Mouse (Mus musculus) liver, embryonic 12.5 days (tissue): ENCODE results near the gene Pdcd1lg2. TPM values are rescaled to one million over a fixed set of nuclear protein-coding genes. Genes with fewer than 3 reads are reported as not detected.
A peak's percentile ranks its signal among the peaks of the same experiment; 100 is the strongest.

Experiments used
- ATAC-seq: fragments of 200-750 bp; cut with Nextera tagmentation; 2 replicates; pipeline ENCODE4 v1.8.0; 2017; ENCODE audit warnings: moderate number of reproducible peaks, mild to moderate bottlenecking, moderate library complexity
- H3K27ac ChIP-seq: fragments of 300-500 bp; sonication (generic); 2 replicates; pipeline ENCODE4 v1.5.1; 2016; ENCODE audit warnings: mild to moderate bottlenecking
- H3K27me3 ChIP-seq: fragments of 300-500 bp; sonication (generic); replicated peaks from 2 replicates; pipeline ENCODE4 v1.6.1; 2016; ENCODE audit warnings: mild to moderate bottlenecking, moderate library complexity
- H3K36me3 ChIP-seq: fragments of 300-500 bp; sonication (generic); 2 replicates; pipeline ENCODE4 v1.6.1; 2016; ENCODE audit warnings: mild to moderate bottlenecking, moderate library complexity
- H3K4me1 ChIP-seq: fragments of 300-500 bp; sonication (generic); 2 replicates; pipeline ENCODE4 v1.6.1; 2016
- H3K4me2 ChIP-seq: fragments of 300-500 bp; sonication (generic); 2 replicates; pipeline ENCODE4 v1.6.1; 2016; ENCODE audit warnings: mild to moderate bottlenecking, moderate library complexity
- H3K4me3 ChIP-seq: fragments of 300-500 bp; sonication (generic); 2 replicates; pipeline ENCODE4 v1.5.1; 2016; ENCODE audit warnings: mild to moderate bottlenecking, moderate library complexity
- H3K9ac ChIP-seq: fragments of 300-500 bp; sonication (generic); 2 replicates; pipeline ENCODE4 v1.6.1; 2016; ENCODE audit warnings: mild to moderate bottlenecking, moderate library complexity
- H3K9me3 ChIP-seq: fragments of 300-500 bp; sonication (generic); replicated peaks from 2 replicates; pipeline ENCODE4 v1.6.1; 2016; ENCODE audit warnings: mild to moderate bottlenecking, moderate library complexity
- WGBS: fragments of 180-500 bp; shearing (Covaris S2); methylation state at CpG from one replicate; pipeline ENCODE4 v1.1.7; 2016; ENCODE audit not compliant: insufficient replicate concordance; 5-methylcytosine and 5-hydroxymethylcytosine counted together
- polyA plus RNA-seq: library from polyadenylated mRNA; unstranded; fragments of >200 nt; fragmentation: Nextera tagmentation; extraction: Ambion mirVana; gene quantifications from 2 replicates; pipeline ENCODE4 v1.2.1, GENCODE M21; 2016

The Pdcd1lg2 gene
- polyA plus RNA-seq: 0.17 TPM in 1 of 2 replicates, not detected in the other

DNA sequence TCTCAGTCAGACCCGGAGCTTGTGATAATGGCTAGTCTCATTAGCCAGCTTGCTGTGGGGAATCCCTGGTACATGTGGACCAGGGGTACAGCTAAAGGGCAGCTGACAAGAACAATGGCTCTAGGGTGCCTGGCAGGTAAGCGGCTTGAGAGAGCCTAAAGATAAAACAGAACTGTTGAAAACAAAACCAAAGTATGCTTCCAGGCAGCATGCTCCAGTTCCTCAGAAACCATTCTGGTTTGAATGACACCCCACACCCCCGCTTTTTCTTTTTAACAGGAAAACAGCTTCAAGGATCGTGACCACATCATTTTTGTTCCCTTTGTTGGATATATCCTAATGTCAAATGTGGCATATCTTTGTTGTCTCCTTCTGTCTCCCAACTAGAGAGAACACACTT is at the start of gene Pdcd1lg2:
Gene Pdcd1lg2 (plus strand): TSS at position 301 of the 400 bp plus-strand sequence.
- no peak within 1 kb of the TSS for H3K9ac ChIP-seq
- H3K27me3 ChIP-seq: no peaks in the 10 kb centered on the region
- H3K4me1 ChIP-seq: no peaks in the 10 kb centered on the region
- WGBS: 67% methylated on average over 4 of the region's 4 CpGs
- no peaks in the 10 kb centered on the region for H3K36me3 ChIP-seq
- no peak within 1 kb of the TSS for H3K27ac ChIP-seq
- no peaks in the 10 kb centered on the region for H3K9me3 ChIP-seq
- no peak within 1 kb of the TSS for H3K4me3 ChIP-seq
- ATAC-seq: no peak
- H3K4me2 ChIP-seq: no peak within 1 kb of the TSS

DNA sequence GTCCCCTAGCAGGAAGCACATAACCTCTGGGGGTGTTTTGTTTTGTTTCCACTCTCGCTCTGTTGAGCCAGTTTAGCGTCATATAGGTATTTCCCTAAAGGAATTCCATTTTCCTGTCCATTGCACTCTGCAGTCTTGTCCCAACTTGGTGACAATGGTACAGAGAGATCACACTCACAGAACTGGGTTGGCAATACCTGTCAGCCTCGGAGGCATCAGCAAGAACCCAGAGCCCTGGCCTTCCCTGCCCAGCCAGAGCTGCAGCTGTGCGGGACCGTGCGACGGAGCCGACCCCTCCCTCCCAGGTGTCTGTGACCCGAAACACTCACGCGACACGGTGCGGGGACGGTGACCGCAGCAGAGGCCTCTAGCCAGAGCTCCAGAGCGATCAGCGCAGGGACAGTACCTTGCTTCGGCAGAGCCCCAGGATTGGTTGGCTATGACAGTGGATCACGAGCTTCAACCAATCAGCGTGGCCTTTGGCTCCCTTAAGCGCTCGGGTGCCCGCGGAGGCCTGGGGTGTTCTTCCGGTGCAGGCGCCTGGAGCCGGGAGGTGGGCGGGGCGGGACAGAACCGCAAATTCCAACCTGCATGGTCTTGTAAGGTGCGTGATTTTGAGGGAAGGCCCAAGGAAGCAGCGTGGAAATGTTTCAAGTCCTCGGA is 49.1 kb upstream of the Pdcd1lg2 start:
- WGBS: 3% methylated on average over 33 of the region's 33 CpGs
- H3K36me3 ChIP-seq: peaks cover 12% of the 10 kb centered on the region; the same call in 1 of the 2 replicates
- peak; percentile 99 for ATAC-seq
- peak overlapping the region; percentile 80 for H3K9ac ChIP-seq
- peaks cover 39% of the 10 kb centered on the region for H3K4me1 ChIP-seq
- 0 out of 2 replicates have a peak overlapping the region, but pooled peaks have one; percentile 29 for H3K27ac ChIP-seq
- H3K9me3 ChIP-seq: no peaks in the 10 kb centered on the region
- peak overlapping the region; percentile 69 for H3K4me3 ChIP-seq
- H3K27me3 ChIP-seq: no peaks in the 10 kb centered on the region
- H3K4me2 ChIP-seq: peak overlapping the region; percentile 80

DNA sequence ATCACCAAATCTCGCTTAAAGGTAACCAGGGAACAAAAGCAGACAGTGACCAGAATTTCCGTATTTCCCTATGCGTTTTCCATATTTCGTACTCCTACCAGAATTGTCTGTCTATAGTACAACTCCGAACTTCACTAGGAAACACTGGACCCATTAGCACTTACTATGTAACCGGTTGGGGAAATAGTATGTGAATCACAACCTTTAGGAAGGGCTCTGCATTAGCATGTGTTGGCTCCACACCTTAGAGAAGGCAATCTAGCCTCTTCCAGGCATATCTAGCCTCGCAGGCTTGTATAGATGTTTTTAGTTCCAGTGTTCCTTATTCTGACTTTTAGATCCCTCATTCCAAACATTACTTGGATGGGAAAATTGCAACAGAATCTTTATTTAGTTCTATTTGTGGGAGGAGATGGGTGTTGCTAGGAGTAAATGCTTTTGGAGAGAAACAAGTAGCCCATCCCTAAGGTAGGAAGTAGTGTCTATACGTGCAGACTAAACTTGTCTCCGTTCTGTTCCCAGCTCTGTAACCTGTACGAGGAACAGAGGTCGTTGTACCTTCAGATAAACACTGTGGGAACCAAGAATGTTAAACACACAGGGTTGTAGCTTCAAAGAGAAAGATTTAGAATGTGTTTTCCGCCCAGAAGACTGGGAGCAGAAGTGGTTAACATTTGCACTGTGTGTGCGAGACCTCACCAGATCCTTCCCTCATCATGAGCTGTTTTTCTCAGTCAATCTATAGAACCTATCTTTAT is 48.4 kb upstream of the Pdcd1lg2 start:
- WGBS: 35% methylated on average over 13 of the region's 13 CpGs
- Histone ChIP-seq H3K27me3 (no peaks in the 10 kb centered on the region), H3K9me3 (no peaks in the 10 kb centered on the region), H3K4me2 (peak overlapping the region; percentile 80), H3K27ac (no peak overlapping the region), H3K4me1 (peaks cover 43% of the 10 kb centered on the region), H3K36me3 (peaks cover 12% of the 10 kb centered on the region; the same call in 1 of the 2 replicates), H3K4me3 (peak overlapping the region; percentile 69), H3K9ac (no peak overlapping the region; the same call in 1 of the 2 replicates)
- no peak for ATAC-seq

DNA sequence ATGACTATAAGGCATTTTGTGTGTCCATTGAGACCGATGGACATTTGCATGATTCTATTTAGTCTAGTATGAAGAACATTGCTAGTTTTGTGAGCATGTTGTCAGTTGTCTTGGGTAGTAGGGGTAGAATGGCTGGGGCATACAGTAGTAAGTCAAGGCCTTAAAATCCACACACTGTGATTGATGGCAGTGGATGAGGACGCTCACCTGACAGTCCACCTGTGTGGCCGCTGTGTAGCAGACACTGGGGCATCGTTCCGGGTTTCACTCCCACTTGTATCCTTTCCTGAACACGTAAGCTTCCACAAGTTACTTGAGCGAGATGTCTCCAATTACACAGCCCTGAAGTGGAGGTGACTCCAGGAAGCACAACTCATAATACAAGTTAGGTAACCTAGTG is 47.2 kb upstream of the Pdcd1lg2 start:
- ATAC-seq: no peak
- Histone ChIP-seq H3K4me2 (no peak overlapping the region), H3K4me1 (peaks cover 55% of the 10 kb centered on the region), H3K36me3 (peaks cover 4% of the 10 kb centered on the region; the same call in 1 of the 2 replicates), H3K9ac (no peak overlapping the region), H3K27ac (no peak overlapping the region), H3K27me3 (no peaks in the 10 kb centered on the region), H3K9me3 (no peaks in the 10 kb centered on the region), H3K4me3 (no peak overlapping the region)
- WGBS: 78% methylated on average over 7 of the region's 7 CpGs

DNA sequence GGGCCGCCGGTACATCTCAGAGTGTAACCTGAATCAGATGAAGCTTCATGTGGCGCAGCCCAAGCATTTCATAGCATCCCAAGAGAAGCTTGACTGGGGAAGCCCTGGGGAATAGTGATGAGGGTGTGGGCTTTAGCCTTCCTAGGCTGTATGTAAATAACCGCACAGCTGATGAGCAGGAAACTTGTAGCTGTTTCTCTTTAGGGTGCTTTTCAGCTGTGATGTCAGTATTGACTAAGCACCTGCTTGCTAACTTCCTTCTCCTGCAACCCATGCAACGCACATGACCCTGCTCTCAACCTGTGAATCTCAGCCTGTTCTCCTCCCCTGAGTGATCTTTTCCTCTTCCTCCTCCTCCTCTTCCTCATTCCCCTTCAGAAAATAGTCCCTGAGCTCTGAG is 46.6 kb upstream of the Pdcd1lg2 start:
- Histone ChIP-seq H3K9ac (no peak overlapping the region), H3K4me2 (no peak overlapping the region), H3K27me3 (no peaks in the 10 kb centered on the region), H3K4me1 (peaks cover 60% of the 10 kb centered on the region), H3K4me3 (no peak overlapping the region), H3K36me3 (no peaks in the 10 kb centered on the region), H3K27ac (no peak overlapping the region), H3K9me3 (no peaks in the 10 kb centered on the region)
- no peak for ATAC-seq
- WGBS: 73% methylated on average over 5 of the region's 5 CpGs

DNA sequence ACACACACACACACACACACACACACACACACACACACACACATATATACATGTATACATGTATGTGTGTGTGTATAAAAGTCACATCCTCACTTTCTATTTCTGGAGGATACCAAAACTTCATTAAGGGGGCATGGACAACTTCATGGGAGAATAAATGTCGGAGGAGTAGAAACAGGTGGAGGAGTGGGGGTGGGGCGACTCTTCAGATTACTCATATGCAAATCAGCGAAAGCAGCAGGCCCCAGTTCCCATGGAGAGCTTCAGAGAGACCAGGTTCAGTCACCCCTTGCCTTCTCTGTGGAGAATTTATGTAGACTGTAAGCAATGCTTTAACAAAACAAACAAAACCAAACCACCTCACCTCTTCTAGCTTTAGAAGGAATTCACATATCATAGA is 45.6 kb upstream of the Pdcd1lg2 start:
- Histone ChIP-seq H3K4me2 (no peak overlapping the region), H3K4me3 (no peak overlapping the region), H3K9ac (no peak overlapping the region), H3K9me3 (no peaks in the 10 kb centered on the region), H3K4me1 (peaks cover 57% of the 10 kb centered on the region), H3K27ac (no peak overlapping the region), H3K27me3 (no peaks in the 10 kb centered on the region), H3K36me3 (no peaks in the 10 kb centered on the region)
- WGBS: 50% methylated on average over 3 of the region's 3 CpGs
- ATAC-seq: no peak

DNA sequence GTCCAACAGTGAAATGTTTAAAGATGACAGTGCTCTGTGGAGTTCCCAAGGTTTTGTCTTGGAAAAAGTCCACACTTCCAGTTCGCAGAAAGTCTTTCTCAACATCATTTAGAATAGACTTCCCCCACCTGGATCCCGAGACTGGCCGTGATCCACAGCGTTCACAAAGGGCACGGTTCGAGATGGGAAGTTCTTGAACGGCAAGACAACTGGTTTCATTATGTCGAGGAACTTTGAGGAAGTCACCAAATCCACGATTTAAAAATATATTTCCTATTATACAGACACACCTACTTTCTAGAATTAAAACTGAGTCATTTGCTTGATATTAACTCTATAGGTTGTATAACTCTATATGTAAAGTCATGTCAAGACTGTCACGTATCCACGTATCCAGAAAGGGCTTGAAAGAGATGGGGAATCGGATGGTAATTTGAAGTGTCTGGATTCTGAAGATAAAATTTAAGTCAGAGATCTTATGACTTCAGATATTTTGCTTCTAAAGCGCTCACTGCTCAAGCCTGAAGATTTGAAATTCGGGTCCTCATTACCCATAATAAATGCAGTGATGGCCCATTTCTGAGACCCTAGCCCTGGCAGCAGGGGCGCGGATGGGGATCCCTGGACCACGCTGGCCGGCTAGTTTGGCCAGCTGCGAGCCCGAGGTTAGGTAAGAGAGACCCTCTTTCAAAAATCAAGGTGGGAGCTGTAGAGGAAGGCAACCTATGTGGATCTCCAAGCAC is 44.3 kb upstream of the Pdcd1lg2 start:
- peak overlapping the region; percentile 95 for H3K4me2 ChIP-seq
- H3K27me3 ChIP-seq: no peaks in the 10 kb centered on the region
- peak overlapping the region; percentile 74 for H3K9ac ChIP-seq
- H3K27ac ChIP-seq: peak overlapping the region; percentile 81
- H3K36me3 ChIP-seq: no peaks in the 10 kb centered on the region
- no peaks in the 10 kb centered on the region for H3K9me3 ChIP-seq
- no peak for ATAC-seq
- 18% methylated on average over 20 of the region's 20 CpGs for WGBS
- peaks cover 46% of the 10 kb centered on the region for H3K4me1 ChIP-seq
- H3K4me3 ChIP-seq: peak overlapping the region; percentile 70

DNA sequence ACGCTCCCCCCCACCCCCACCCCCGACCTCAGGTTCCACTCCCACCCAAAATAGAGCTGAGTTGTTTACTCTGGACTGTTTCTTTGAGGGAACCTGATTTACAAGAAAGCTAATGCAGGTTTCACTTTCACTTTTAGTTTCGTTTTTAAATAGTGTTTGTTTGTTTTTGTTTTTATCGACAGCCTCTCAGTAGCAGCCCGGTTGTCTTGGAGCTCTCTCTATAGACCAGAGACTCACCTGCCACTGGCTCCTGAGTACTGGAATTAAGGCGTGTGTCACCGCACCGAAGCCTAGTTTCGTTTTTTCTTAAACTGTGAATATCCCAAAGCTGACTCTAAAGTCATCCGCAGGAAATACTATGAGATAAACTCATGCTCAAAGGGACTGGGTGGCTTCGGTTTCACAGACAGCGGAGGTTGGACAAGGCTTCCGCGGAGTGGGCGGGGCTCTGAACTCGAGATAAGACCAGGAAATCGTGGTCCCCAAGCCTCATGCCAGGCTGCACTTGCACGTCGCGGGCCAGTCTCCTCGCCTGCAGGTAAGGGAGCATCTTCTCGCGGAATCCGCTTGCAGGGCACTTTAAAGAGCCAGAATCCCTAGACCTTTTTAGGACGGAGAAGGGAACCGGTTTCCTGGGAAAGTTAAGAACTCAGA is 43.6 kb upstream of the Pdcd1lg2 start, which contains the start of the genes Plgrkt and Cd274:
Gene Plgrkt (minus strand): TSS at position 422 of the 654 bp plus-strand sequence.
Gene Cd274 (plus strand): TSS at position 487 of the 654 bp plus-strand sequence.
- 2% methylated on average over 26 of the region's 26 CpGs for WGBS
- Histone ChIP-seq H3K4me2 (peak within 1 kb of the TSS; percentile 95), H3K27ac (peak within 1 kb of the TSS; percentile 81), H3K36me3 (no peaks in the 10 kb centered on the region), H3K9ac (peak within 1 kb of the TSS; percentile 74), H3K4me3 (peak within 1 kb of the TSS; percentile 70), H3K4me1 (peaks cover 50% of the 10 kb centered on the region), H3K27me3 (no peaks in the 10 kb centered on the region), H3K9me3 (no peaks in the 10 kb centered on the region)
- peak; percentile 92 for ATAC-seq

DNA sequence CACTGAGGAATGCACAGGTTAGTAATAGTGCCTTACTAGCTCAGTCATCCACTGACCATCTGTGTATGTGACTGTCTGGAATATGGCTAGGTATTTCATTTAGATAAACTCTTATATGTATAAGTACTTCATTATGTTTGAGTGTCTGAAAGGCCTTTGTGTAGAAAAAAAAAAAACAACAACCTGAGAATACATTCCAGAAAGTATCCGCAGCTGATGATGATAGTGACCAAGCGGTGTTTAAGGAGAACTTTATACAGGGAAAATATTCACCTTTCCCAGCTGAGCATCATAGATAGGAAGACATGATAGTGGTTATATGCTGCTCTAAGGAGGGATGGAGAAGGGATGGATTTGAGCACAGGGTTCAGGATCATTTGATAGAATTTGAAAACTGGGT is 42.7 kb upstream of the Pdcd1lg2 start:
- no peak for ATAC-seq
- peaks cover 49% of the 10 kb centered on the region for H3K4me1 ChIP-seq
- no peaks in the 10 kb centered on the region for H3K36me3 ChIP-seq
- no peak overlapping the region for H3K9ac ChIP-seq
- no peaks in the 10 kb centered on the region for H3K27me3 ChIP-seq
- no peaks in the 10 kb centered on the region for H3K9me3 ChIP-seq
- 76% methylated on average over 2 of the region's 2 CpGs for WGBS
- H3K4me2 ChIP-seq: peak overlapping the region; percentile 95
- H3K4me3 ChIP-seq: no peak overlapping the region
- H3K27ac ChIP-seq: no peak overlapping the region

DNA sequence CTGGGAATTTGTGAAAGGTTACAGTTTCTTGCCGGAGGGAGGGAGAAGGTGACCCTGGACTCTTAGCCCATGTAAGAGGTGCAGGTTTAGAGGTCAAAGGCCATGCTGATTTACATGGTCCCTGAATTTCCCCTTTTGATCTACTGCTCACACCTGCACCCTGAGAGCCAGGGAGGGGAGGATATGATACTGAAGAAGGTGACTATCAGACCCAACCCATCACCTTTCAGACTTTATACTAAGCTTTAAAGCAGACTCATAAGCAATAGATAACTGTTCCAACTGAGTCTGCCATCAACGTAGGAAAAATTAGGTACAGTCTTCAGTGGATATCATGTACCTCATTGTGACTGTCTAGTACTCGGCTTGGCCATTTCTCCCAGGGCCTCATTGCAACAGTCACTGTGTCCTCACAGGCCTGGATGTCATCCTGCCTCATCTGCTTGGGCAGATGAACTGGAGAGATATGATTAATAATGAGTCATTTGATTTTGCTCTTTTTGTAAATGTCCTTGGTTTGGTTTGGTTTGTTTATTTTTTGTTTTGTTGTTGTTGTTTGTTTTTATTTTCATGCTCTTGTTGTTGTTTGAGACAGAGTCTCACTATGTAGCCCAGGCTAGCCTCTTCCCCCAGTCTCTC is 41.9 kb upstream of the Pdcd1lg2 start:
- Histone ChIP-seq H3K36me3 (no peaks in the 10 kb centered on the region), H3K9ac (no peak overlapping the region), H3K4me2 (0 out of 2 replicates have a peak overlapping the region, but pooled peaks have one; percentile 10), H3K4me3 (no peak overlapping the region), H3K27me3 (no peaks in the 10 kb centered on the region), H3K9me3 (no peaks in the 10 kb centered on the region), H3K4me1 (peaks cover 49% of the 10 kb centered on the region), H3K27ac (no peak overlapping the region)
- WGBS: 48% methylated on average over 3 of the region's 3 CpGs
- ATAC-seq: no peak

DNA sequence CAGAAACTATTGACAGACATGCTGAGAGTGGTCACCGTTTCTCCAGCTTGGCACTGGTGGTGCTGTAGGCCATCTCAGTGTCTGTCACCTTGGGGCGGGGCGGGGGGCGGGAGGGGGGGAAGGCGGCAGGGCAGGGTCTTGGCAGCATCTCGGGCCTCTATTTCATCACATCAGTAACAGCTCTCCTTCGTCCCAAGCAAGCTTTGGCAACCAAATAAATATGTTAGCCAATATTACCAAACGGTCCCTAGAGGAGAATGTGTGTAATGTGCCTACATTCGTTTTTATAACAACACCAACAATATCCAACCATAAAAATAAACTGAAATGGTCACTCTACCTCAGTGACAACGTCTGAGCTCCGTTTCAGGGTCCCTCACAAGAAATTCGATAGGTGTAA is 40.6 kb upstream of the Pdcd1lg2 start:
- Histone ChIP-seq H3K27ac (no peak overlapping the region), H3K9me3 (no peaks in the 10 kb centered on the region), H3K27me3 (no peaks in the 10 kb centered on the region), H3K4me2 (no peak overlapping the region), H3K4me1 (peaks cover 47% of the 10 kb centered on the region), H3K4me3 (no peak overlapping the region), H3K9ac (no peak overlapping the region), H3K36me3 (no peaks in the 10 kb centered on the region)
- 64% methylated on average over 12 of the region's 12 CpGs for WGBS
- no peak for ATAC-seq
